Mouse (Mus musculus): ENCODE results near the gene Psmd9.

GRCm38 (mm10) chr5:123298526-123298925 is 129.3 kb downstream of the Psmd9 start:
- TF ChIP-seq CTCF (IDR thresholded peaks at IDR 0.05; ENCODE audit: extremely low read depth, insufficient read depth, low read length) (peak; percentile 31; the same call in 1 of the 2 replicates), POLR2A (IDR thresholded peaks at IDR 0.05; ENCODE audit: extremely low read depth, insufficient read depth, low read length) (no peak)

Data from cortical plate, adult 2 months (tissue).